Mouse (Mus musculus): Measurements from ENCODE around the gene Sfswap.
A peak's percentile ranks its signal among the peaks of the same experiment; 100 is the strongest.
"Not testable (repeated sequence)": the region's sequence is repeated elsewhere in the genome, so short reads cannot be mapped to it uniquely, and the experiment has no call there.

The Sfswap gene

GRCm38 (mm10) chr5:129500722-129501634, at the start of gene Sfswap:
Gene Sfswap (plus strand): TSS chr5:129501221.
- DNase-seq, result peak; percentile 85 to 90

- no peak for DNase-seq
These were observed 48.5 kb upstream of the Sfswap start for GRCm38 (mm10) chr5:129452561-129452960.

GRCm38 (mm10) chr5:129454802-129455528, 46.1 kb upstream of the Sfswap start:
- peak; percentile 90 to 92 for DNase-seq

- DNase-seq, result no peak
These were observed 45.5 kb upstream of the Sfswap start for GRCm38 (mm10) chr5:129455529-129455896.

GRCm38 (mm10) chr5:129456579-129457140, 44.4 kb upstream of the Sfswap start:
- peak in 1 of 2 experiments; percentile 19 for DNase-seq

GRCm38 (mm10) chr5:129458109-129458508, 42.9 kb upstream of the Sfswap start:
- peak in 1 of 2 experiments; percentile 29 for DNase-seq

GRCm38 (mm10) chr5:129458541-129458940, 42.5 kb upstream of the Sfswap start:
- DNase-seq, result peak in 1 of 2 experiments; percentile 27

- DNase-seq, result no peak
These were observed 40.1 kb upstream of the Sfswap start for GRCm38 (mm10) chr5:129460798-129461476.

- not testable (repeated sequence) for DNase-seq
These were observed 37.4 kb upstream of the Sfswap start for GRCm38 (mm10) chr5:129463648-129464047.

- DNase-seq, result no peak
These were observed 35.2 kb upstream of the Sfswap start for GRCm38 (mm10) chr5:129465788-129466187.

- DNase-seq, result no peak
These were observed 25.4 kb upstream of the Sfswap start for GRCm38 (mm10) chr5:129475532-129476045.

- DNase-seq, result no peak
These were observed 11.1 kb upstream of the Sfswap start for GRCm38 (mm10) chr5:129489879-129490278.

GRCm38 (mm10) chr5:129501671-129502070, 650 bp downstream of the Sfswap start:
- DNase-seq, result peak in 1 of 2 experiments; percentile 28

- no peak for DNase-seq
These were observed 5.9 kb downstream of the Sfswap start for GRCm38 (mm10) chr5:129506886-129507285.

GRCm38 (mm10) chr5:129518180-129518579, 17.2 kb downstream of the Sfswap start:
- DNase-seq, result peak; percentile 47 to 56

- peak; percentile 13 to 37 for DNase-seq
These were observed 17.8 kb downstream of the Sfswap start for GRCm38 (mm10) chr5:129518786-129519185.

GRCm38 (mm10) chr5:129519591-129519990, 18.6 kb downstream of the Sfswap start:
- DNase-seq, result no peak

- peak; percentile 45 to 50 for DNase-seq
These were observed 20.5 kb downstream of the Sfswap start for GRCm38 (mm10) chr5:129521501-129521900.

- no peak for DNase-seq
These were observed 20.9 kb downstream of the Sfswap start for GRCm38 (mm10) chr5:129521913-129522312.

- no peak for DNase-seq
These were observed 22.1 kb downstream of the Sfswap start for GRCm38 (mm10) chr5:129523166-129523565.

GRCm38 (mm10) chr5:129524751-129525150, 23.7 kb downstream of the Sfswap start:
- no peak for DNase-seq

GRCm38 (mm10) chr5:129527162-129527561, 26.1 kb downstream of the Sfswap start:
- no peak for DNase-seq

Measured in cerebellum, postnatal 14 days (tissue).